Mouse (Mus musculus): ENCODE measurements at regions not wholly inside any gene's neighbourhood (a gene's known extent, or its start where the extent isn't known, plus 50 kb on each side); places are given as distances from the start of the nearest gene placed in this dataset.

GRCm38 (mm10) chr12:71370091-71370490 is 60.4 kb downstream of the Dact1 start:
- intact Hi-C loops (cut with DNase I), result no loop called here

- intact Hi-C loops (cut with DNase I), result no loop called here
Measured at GRCm38 (mm10) chr12:71371948-71372347, 62.3 kb downstream of the Dact1 start.

DNA sequence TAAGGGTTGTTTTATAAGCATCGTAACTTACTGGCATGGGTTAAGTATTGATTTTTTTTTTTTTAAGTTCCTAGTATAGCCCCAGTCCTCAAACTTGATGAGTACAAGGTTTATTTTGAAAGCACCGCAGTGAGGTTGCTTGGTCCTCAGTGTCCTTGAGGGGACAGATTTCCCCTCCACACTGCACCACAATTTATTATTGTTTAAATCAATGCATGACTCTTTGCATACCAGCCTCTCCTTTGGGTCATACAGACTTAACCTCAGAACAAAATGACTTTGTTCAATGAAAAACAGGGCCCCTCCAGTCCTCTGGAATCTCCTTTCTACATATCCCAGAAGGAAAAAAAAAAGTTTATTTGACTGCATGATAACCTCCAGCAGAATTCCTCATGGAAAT is 63.9 kb downstream of the Dact1 start:
- intact Hi-C loops (cut with DNase I), result no loop called here

DNA sequence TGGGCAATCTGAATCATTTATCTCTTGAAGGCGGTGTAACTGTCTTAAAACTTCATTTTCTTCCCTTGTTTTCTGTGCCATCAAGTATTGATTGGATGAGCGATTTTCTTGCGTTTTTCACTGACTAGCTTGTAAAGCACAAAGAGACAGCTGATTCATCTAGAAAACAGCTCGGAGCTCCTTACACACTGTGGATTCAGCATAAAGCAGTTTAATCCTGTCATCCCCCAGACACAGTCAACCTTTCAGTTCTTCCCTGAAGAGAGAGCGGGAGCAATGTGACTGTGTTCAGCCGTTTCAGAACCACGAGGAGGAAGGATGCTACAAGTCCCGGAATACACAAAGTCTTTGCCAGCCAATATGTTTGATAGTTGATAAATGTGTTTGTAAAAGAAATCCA is 66.8 kb downstream of the Dact1 start:
- intact Hi-C loops (cut with DNase I), result no loop called here

GRCm38 (mm10) chr12:71376966-71377365 is 67.3 kb downstream of the Dact1 start:
- intact Hi-C loops (cut with DNase I), result no loop called here

DNA sequence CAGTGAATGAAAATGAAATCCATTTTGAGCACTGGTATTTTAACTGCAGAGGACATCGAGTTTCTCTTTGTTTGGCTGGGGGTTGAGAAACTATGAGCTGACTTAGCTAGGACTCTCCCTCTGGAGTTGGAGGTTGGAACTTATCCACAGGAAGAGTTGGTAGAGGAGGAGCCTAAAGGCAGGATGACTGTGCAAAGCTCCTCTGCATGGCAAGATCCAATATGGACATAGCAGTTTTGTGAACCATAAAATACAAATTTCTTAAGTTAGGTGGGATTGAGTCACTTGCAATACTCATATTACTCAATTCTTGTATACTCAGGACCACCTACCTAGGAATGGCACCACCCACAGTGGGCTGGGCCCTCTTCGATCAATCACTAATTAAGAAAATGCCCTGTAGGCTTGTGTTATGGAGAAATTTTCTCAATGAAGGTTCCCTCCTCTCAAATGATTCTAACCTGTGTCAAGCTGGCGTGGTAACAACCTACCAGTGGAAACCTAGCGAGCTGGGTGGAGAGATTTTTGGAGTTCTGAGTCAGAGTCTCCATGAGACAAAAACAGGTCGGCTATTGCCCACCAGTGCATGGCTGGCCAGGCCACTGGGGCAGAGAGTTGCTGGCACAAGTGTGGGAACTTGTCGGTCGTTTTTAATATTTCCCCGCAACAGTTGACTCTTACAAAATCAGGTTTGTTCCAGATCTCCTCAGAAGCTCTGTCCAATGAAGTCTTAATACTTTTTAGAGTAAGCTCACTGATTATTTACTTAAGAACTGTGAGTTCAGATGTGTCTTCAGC is 70.1 kb downstream of the Dact1 start:
- intact Hi-C loops (cut with DNase I), result no loop called here

GRCm38 (mm10) chr12:71380424-71380761 is 70.7 kb downstream of the Dact1 start:
- intact Hi-C loops (cut with DNase I), result no loop called here

- intact Hi-C loops (cut with DNase I), result no loop called here
Measured at GRCm38 (mm10) chr12:71386251-71386650, 76.6 kb downstream of the Dact1 start.

DNA sequence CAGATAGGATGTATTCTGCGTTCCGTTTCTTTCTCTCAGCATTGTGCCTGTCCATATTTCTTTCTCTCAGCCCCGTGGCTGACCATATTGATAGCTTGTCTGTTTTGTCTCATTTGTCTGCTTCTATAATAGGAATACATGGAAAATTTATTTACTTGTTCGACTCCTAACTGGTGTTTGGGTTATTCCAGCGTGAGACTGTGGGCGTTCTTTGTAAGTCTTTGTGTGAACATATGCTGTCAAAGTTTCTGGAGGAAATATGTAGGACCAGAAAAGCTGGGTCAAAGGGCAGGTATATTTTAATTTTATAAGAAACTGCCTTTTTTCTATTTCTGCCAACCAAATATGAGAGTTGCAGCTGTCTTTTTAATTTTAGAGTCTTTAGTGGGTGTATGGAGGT is 81.8 kb downstream of the Dact1 start:
- intact Hi-C loops (cut with DNase I), result no loop called here

DNA sequence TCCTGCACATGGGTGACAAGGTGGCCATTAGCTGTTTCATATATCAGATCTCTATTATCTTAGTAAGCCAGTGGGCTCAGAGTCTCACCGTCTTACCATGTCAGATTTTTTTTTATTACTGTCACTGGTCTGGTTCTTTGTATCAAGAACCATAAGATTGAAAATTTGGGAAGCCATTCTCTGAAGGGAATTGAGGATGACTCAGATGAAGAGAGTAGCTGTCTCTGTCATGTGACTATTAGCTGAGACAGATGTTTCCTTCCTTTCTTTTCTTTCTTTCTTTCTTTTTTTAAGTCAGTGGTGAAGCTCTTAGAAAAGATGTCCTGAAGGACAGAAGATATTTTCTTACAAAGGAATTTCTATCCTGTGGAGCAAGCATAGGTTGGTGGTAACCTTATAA is 84.1 kb downstream of the Dact1 start:
- intact Hi-C loops (cut with DNase I), result no loop called here

DNA sequence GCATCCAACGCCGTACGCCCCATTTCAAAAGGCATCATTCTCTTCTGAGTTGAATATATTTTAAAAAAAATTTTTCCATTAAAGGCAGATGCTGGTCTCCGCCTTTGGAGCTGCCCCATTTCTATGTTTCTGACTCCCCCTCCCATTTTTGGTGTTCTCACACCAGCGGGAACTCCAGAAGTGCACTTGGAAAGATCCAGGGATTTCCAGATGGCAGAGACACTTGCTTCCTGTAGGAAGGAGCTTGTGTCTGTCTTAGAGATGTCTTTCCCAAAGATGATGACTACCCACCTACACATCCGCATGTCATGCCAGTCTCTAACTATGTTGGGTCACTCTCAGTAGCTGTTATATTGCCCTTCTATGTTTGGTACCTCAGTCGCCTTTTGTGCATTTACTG is 87.8 kb downstream of the Dact1 start:
- intact Hi-C loops (cut with DNase I), result no loop called here

DNA sequence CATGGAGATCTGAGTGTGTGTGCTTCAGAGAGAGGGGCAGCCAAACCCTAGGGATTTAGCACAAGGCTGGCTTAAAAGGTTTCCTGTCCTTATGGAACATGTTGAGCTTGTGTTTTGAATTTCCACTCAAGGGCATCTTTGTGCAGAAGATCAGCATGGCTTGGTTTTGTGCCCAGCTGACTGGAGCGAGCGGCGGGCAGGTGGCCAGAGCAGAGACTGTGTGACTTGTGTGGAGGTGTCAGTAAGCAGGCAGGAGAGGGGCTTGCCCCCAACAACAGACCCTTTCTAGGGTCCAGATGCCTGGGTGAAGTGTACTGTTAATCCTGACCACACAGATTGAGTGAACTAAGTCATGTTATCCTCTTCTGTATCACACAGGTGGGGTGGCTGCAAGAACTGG is 89.0 kb downstream of the Dact1 start:
- intact Hi-C loops (cut with DNase I), result no loop called here

- intact Hi-C loops (cut with DNase I), result no loop called here
Measured at GRCm38 (mm10) chr12:71400201-71400600, 90.5 kb downstream of the Dact1 start.

DNA sequence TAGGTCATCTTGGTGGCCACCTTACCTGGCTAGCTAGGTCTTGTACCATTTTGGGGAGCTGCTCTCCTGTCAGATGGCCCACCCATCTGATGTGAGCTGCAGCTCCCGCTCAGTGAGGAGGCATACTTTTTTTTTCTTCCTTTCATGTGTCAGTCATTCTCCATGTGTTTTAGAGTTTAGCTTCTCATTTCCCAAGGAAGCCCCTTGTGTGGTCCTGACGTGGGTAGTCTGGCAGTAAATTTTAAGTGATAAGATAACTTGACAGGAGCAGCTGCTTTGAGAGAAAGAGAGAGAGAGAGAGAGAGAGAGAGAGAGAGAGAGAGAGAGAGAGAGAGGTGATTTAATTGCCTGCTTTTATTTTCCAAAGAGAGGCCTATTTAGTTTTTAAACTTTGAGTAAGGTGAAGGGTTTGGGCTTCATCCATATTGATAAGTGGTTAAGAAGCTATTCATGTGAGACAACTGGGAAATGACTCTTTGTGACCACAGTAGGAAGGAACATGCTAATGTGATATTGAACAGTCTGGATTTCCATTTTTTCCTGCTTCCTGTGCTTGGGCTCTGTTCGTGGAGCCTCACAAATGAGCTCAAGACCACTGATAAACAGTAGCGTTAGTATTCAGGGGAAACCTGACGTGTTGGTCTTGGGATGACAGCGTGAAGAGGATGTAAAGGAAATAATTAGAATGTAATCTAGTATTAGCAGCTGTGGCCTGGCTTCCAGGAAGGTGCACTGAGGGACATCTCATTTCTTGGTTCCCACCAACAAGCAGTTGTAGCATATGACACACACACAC is 92.1 kb downstream of the Dact1 start:
- intact Hi-C loops (cut with DNase I), result no loop called here

GRCm38 (mm10) chr12:71407294-71407693 is 97.6 kb downstream of the Dact1 start:
- intact Hi-C loops (cut with DNase I), result no loop called here

GRCm38 (mm10) chr12:71408396-71409050 is 98.8 kb downstream of the Dact1 start:
- intact Hi-C loops (cut with DNase I), result no loop called here

- intact Hi-C loops (cut with DNase I), result no loop called here
Measured at GRCm38 (mm10) chr12:71412331-71412730, 102.6 kb downstream of the Dact1 start.

- intact Hi-C loops (cut with DNase I), result no loop called here
Measured at GRCm38 (mm10) chr12:71416968-71417367, 107.3 kb downstream of the Dact1 start.

DNA sequence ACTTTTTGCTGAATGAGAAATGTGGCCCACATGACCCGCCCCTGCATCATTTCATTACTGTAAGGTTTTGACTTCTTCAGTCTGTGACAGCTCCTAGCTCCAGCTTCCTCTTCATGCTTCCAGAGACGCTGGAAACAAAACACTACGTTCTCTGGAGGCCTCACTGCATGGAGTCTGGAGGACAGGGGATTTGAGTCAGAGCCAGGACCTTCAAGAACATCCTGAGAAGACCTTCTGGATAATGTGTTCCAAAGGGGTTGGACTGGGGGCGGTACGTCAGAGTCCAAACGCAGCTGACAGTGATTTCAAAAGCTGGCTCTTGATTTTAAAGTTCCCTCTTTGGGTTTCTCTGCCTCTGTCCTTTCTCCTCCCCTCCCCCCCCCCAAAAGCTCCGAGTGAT is 108.5 kb downstream of the Dact1 start:
- intact Hi-C loops (cut with DNase I), result no loop called here

GRCm38 (mm10) chr12:71419161-71419560 is 109.5 kb downstream of the Dact1 start:
- intact Hi-C loops (cut with DNase I), result no loop called here

DNA sequence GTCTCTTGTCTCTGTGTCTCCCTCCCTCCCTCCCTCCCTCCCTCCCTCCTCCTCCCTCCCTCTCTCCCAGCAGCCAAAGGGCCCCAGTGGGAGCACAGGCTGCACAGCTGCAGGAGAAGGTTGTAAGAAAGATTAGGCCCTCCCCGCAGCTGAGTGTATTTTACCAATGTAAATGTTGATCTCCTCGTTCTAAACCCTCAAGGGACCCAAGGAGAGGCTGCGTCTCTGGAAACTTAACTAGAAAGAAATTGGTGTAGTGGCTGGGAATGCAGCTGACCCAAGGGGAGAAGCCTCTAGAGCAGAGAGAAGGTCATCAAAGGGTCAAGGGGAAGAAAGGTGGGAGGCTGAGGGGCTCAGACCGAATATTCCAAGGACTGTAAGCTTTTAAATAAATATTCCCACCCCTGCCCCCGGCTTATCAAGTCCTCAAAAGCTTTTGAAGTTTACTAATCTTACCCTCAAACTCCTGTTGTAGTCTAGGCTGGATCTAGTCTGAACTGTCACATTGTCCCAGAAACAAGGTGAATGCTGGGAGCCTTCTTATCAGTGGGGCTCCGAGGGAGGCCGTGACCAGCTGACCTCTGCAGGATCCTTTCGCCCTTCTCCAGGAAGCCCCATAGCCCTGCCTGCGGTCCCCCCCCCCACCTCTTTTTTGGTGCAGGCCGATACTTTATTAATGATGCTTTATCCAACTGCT is 116.5 kb downstream of the Dact1 start:
- intact Hi-C loops (cut with DNase I), result no loop called here

GRCm38 (mm10) chr12:71427974-71428373 is 118.3 kb downstream of the Dact1 start:
- intact Hi-C loops (cut with DNase I), result no loop called here

Data from adrenal gland (tissue).